7 mouse cellular contexts compared by ENCODE assay signal in the genomic region with DNA sequence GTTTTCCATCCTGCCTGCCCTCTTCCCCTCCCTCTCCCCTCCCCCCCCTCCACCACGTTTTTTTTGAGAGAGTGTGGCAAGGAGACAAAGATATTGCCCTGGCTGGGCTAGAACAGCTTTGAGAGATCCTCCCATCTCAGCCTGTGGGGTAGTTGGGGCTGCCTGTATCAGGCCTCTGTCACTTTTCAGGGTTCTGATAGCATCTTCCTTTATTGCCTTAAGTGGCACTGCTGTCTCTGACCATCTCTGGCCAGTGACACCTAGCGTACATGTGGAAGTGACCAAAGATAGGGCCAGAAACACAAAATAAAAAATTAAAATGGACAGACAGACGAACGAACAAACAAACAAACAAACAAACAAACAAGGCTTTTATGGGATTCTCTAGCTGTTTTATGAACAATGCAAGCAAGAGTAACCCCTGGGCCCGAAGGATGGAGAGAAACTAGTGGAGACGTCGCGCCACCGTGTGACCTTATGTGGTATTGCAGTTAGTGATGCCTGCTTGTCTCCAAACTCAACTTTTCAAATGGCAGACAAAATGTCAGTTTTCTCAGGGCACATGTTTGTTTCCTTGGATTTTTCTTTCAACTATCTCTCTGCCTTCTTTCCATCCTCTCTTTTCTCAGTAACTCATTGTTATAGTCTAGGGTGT. TPM values are rescaled to one million over a fixed set of nuclear protein-coding genes. Genes with fewer than 3 reads are reported as not detected.
DNase-seq lines count a peak whose midpoint lies in the region; ATAC-seq lines count a peak whose summit lies in the region.

No protein-coding gene starts in this region.

- no peaks in the 10 kb centered on the region for H3K27me3 ChIP-seq in hindbrain, embryonic 14.5 days (ENCODE audit: control insufficient read depth, insufficient read depth, low read length)
- H3K27me3 ChIP-seq in midbrain, embryonic 11.5 days (ENCODE audit: control insufficient read depth, insufficient read depth, low read length) = no peaks in the 10 kb centered on the region

- H3K4me2 ChIP-seq in hindbrain, embryonic 14.5 days (replicated peaks) = no peak overlapping the region
- H3K4me2 ChIP-seq in midbrain, embryonic 11.5 days = no peak overlapping the region

- 10% methylated on average over 9 of the region's 9 CpGs for WGBS in hindbrain, embryonic 14.5 days
- 12% methylated on average over 9 of the region's 9 CpGs for WGBS in midbrain, embryonic 11.5 days

- H3K9ac ChIP-seq in hindbrain, embryonic 14.5 days = no peak overlapping the region
- H3K9ac ChIP-seq in midbrain, embryonic 11.5 days (ENCODE audit: low read length) = no peak overlapping the region

- H3K36me3 ChIP-seq in hindbrain, embryonic 14.5 days (replicated peaks; ENCODE audit: control insufficient read depth, insufficient read depth) = no peaks in the 10 kb centered on the region
- H3K36me3 ChIP-seq in midbrain, embryonic 11.5 days (ENCODE audit: control insufficient read depth, insufficient read depth, low read length) = no peaks in the 10 kb centered on the region

- H3K9me3 ChIP-seq in hindbrain, embryonic 14.5 days (ENCODE audit: control insufficient read depth, low read length) = no peaks in the 10 kb centered on the region
- H3K9me3 ChIP-seq in midbrain, embryonic 11.5 days (ENCODE audit: control insufficient read depth, low read length) = no peaks in the 10 kb centered on the region

- ATAC-seq in activated CD4-positive, CD25-positive, alpha-beta regulatory T cell, adult 4 months = peak; percentile 83
- ATAC-seq in hindbrain, embryonic 14.5 days (ENCODE audit: low FRiP score) = peak; percentile 44
- peak; percentile 51 for ATAC-seq in midbrain, embryonic 11.5 days (ENCODE audit: low FRiP score)

- H3K4me1 ChIP-seq in hindbrain, embryonic 14.5 days (replicated peaks; ENCODE audit: control insufficient read depth, insufficient read depth, low read length) = 0 out of 2 replicates have a peak, but pooled peaks cover 3% of the 10 kb centered on the region
- H3K4me1 ChIP-seq in midbrain, embryonic 11.5 days (ENCODE audit: control insufficient read depth, insufficient read depth, low read length) = peaks cover 5% of the 10 kb centered on the region

- H3K4me3 ChIP-seq in hindbrain, embryonic 14.5 days (replicated peaks; ENCODE audit: low read length) = no peak overlapping the region
- no peak overlapping the region for H3K4me3 ChIP-seq in midbrain, embryonic 11.5 days (ENCODE audit: low read depth, low read length)

- H3K27ac ChIP-seq in hindbrain, embryonic 14.5 days = no peak overlapping the region
- H3K27ac ChIP-seq in midbrain, embryonic 11.5 days (ENCODE audit: low read depth, low read length) = no peak overlapping the region

- peak; percentile 71 for DNase-seq in cerebellum, adult 9-10 months
- DNase-seq in frontal cortex, postnatal 14 days (ENCODE audit: low spot score in 2 of 2) = peak; percentile 64 to 83
- DNase-seq in hindbrain, embryonic 14.5 days (ENCODE audit: low spot score) = peak; percentile 93
- peak; percentile 26 to 82 for DNase-seq in left cerebral cortex, adult 8-10 months (ENCODE audit: low spot score in 2 of 2)
- DNase-seq in midbrain, embryonic 11.5 days (ENCODE audit: low spot score, missing footprints) = peak; percentile 99
- DNase-seq in spleen, adult 18-20 months = peak; percentile 22 to 69

RNA-seq across cellular contexts. Expression of a gene that starts 50.7 kb away (rescaled TPM):
- 1 to 10 TPM; 5.8 to 6.4 TPM for polyA plus RNA-seq in activated CD4-positive, CD25-positive, alpha-beta regulatory T cell, adult 4 months (2017; shearing (Covaris generic))
- polyA plus RNA-seq in hindbrain, embryonic 14.5 days (2014; fragmentation: Nextera tagmentation; extraction: Ambion mirVana) = 18.4 and 24.6 TPM in 2 replicates
- 10 to 100 TPM in 2 of 4 experiments, 1 to 10 TPM in 2; 6.5 to 11.5 (median 9.3) TPM for total RNA-seq in left cerebral cortex, adult 8-10 months (2022)
- 7.0 and 9.2 TPM in 2 replicates for polyA plus RNA-seq in midbrain, embryonic 11.5 days (2014; fragmentation: Nextera tagmentation; extraction: Ambion mirVana)

Comparison
In these comparisons a context has a peak if more than half of its experiments do, and no peak if none do; other contexts are left out.
1. DNase-seq: peak in every context shown above with its lines; median percentile 99 in midbrain, embryonic 11.5 days; 93 in hindbrain, embryonic 14.5 days; 74 in frontal cortex, postnatal 14 days; 71 in cerebellum, adult 9-10 months; 54 in left cerebral cortex, adult 8-10 months; 46 in spleen, adult 18-20 months.